Mouse (Mus musculus): ENCODE results near the gene Plcg2.

GRCm38 (mm10) chr8:117627096-117627495 lies 129.0 kb downstream of the Plcg2 start:
- TF ChIP-seq CTCF (IDR thresholded peaks at IDR 0.05; ENCODE audit: borderline replicate concordance, insufficient read depth, low read length) = no peak
- no peak for TF ChIP-seq POLR2A (IDR thresholded peaks at IDR 0.05; ENCODE audit: low read depth, low read length)
